Mouse (Mus musculus) heart, postnatal 0 days (tissue): ENCODE measurements around the gene Slc39a11.

Source experiments
- CTCF ChIP-seq: IDR thresholded peaks from 2 replicates; pipeline ENCODE4 v1.5.1; 2016; ENCODE audit warnings: antibody characterized with exemption, control low read depth, low read depth
- EP300 ChIP-seq: IDR thresholded peaks from 2 replicates; pipeline ENCODE4 v1.6.1; 2016; ENCODE audit warnings: antibody characterized with exemption, low read depth

GRCm38 (mm10) chr11:113661835-113662351 lies 12.0 kb upstream of the Slc39a11 start:
- TF ChIP-seq CTCF (no peak), EP300 (no peak)
